Mouse (Mus musculus): ENCODE data around the gene Abhd2. TPM values are rescaled to one million over a fixed set of nuclear protein-coding genes. Genes with fewer than 3 reads are reported as not detected.

The Abhd2 gene
- total RNA-seq, 2 experiments from 2014 or later: 87.6 to 93.2 TPM

DNA sequence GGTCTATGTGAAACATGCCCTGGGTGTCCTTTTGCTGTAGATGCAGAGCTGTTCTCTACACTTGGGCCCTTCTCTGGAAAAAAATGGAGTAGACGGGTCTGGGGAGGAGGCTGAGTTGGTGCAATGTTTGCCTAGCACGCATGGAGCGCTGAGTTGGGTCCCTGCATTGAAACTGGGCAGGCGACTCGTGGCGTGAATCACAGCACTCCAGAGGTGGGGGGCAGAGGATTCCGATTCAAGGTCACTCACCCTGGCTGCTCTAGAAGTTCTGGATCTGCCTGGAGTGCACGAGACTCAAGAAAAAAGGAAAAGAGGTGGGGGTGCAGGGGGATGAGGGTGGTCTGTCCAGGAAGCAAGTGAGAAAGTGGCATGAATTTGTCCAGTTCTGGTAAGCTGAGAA is 14.9 kb downstream of the Abhd2 start:
- DNase-seq (ENCODE audit: low spot score in 2 of 2): no peak

DNA sequence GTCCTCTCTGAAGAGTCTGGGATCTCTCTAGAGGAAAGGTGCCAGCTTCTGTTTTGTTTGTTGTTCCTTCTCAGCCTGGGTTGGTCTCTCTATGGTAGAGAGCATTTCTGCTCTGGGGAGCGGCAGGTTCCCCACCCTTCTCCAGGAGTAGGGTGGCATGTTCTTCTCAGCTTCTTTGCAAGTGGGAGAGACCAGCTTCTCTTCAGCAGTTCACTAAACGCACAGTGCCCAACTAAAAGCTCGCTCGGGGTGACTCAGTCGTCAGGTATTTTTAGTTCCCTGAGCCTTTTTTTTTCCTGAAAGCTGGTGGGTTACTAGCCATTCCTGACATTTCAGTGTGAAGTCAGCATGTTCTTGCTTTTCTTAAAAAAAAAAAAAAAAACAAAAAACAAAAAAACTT is 15.4 kb downstream of the Abhd2 start:
- DNase-seq (ENCODE audit: low spot score in 2 of 2): no peak

DNA sequence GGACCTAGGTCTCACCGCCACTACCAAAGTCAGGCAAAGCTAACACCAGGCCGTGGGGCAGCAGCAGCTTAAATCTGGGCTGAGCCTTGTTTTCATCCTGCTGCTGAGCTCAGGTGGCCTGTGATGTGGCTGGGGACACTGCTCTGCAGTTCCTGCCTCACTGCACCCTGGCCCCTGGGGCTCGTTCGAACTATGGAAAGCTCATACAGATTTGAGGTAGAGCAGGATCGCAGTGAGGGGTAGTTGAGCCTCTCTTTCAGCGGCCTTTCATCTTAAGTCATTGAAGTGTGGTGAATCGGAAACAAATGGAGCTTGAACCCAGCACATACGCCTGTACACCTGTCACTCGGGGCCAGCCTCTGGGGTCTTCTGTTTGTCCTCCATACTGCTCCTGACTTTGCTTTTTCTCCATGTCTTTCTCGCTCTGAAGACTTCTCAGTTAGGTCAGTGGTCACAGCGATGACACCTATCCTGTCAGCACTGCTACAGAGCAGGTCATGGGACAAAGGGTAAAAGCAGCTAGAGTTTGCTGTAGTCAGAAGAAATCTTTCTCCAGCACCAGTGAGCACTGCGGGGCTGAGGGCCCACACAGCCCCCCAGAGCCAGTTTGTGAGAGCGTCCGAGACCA is 20.7 kb downstream of the Abhd2 start:
- DNase-seq (ENCODE audit: low spot score in 2 of 2): no peak

GRCm38 (mm10) chr7:79294449-79294980 is 21.5 kb downstream of the Abhd2 start:
- DNase-seq (ENCODE audit: low spot score in 2 of 2): no peak

DNA sequence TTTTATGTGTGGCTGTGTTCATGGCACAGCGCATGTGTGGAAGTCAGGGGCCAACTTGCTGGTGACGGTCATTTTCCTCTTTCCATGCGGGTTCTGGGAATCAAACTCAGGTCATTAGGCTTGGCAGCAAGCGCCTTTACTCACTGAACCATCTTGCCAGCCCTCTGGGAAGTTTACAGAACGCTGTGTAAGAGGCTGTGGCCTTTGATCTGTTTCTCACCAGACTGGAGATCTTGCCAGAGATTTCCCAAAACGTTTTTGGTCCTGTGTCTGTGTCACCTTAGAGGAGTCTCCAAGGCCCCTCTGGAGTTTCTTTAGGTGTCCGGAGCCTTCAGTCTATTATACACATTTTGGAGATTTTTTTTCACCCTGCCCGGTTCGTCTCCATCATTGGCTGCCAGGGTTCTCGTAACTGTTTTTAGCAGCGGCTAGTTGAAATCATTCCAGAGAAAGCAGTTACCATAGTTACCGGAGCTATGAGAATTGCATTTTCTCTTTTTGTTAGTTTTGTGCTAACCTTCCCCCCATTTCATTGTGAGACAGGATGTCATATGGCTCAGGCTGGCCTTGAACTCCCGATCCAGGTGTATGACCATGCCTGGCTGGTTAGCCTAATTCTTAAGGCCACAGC is 22.3 kb downstream of the Abhd2 start:
- DNase-seq (ENCODE audit: low spot score in 2 of 2): peak in 1 of 2 experiments; percentile 61

- no peak for DNase-seq (ENCODE audit: low spot score in 2 of 2)
Observed at GRCm38 (mm10) chr7:79298681-79299080, 25.7 kb downstream of the Abhd2 start.

DNA sequence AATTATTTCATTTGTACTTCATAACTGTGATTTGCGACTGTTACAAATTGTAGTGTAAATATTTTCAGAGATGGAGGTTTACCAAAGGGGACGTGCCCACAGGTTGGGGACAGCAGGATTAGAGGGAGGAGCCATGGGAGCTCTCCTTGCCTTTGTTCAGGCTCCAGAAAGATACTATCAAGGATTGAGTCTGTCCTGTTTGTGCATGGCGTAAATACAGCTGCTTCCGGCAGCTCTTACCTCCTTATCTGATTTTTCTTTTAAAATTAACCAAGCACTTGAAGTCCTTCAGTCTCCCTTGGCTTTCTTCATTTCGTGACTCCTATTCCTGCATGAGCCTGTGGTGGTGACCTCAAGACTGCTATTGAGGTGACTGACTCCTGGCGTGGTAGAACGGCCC is 26.5 kb downstream of the Abhd2 start:
- DNase-seq (ENCODE audit: low spot score in 2 of 2): no peak

- no peak for DNase-seq (ENCODE audit: low spot score in 2 of 2)
Observed at GRCm38 (mm10) chr7:79300432-79301151, 27.6 kb downstream of the Abhd2 start.

- no peak for DNase-seq (ENCODE audit: low spot score in 2 of 2)
Observed at GRCm38 (mm10) chr7:79302145-79302544, 29.1 kb downstream of the Abhd2 start.

DNA sequence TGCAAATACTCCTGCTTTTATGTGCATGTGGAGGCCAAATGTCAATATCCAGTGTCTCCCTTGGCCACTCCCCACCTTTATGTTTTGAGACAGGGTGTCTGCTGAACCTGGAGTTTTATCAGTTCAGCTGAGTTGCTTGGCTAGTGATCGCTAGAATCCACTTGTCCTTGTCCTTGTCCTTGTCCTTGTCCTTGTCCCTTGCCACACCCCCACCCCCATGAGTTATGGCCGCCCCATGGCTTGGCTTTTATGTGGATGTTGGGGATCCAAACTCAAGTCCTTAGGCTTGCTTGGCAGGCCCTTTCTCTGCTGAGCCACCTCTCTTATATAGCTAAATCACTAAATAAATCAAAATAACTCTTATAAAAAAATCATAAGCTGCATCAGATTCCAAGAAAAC is 29.6 kb downstream of the Abhd2 start:
- no peak for DNase-seq (ENCODE audit: low spot score in 2 of 2)

GRCm38 (mm10) chr7:79303183-79303761 is 30.3 kb downstream of the Abhd2 start:
- DNase-seq (ENCODE audit: low spot score in 2 of 2): no peak

GRCm38 (mm10) chr7:79308455-79309030 is 35.5 kb downstream of the Abhd2 start:
- DNase-seq (ENCODE audit: low spot score in 2 of 2): no peak

- peak in 1 of 2 experiments; percentile 50 for DNase-seq (ENCODE audit: low spot score in 2 of 2)
Observed at GRCm38 (mm10) chr7:79309247-79310190, 36.5 kb downstream of the Abhd2 start.

DNA sequence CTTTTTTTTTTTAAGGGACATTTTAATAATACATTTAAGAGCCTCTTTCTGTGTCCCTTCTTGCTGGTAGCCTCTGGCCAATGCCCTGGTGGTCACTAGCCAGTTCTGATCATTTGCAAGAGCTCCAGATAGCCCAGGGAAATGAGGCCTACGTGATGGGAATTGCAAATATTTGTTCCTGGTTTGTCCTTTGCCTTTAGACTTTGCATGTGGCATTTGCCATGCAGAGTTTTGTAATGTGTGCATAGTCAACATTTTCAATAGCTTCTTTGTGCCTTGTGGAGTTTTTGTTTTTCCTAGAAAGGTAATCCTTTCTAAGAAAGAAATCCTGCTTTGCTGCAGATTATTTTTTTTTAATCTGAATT is 37.2 kb downstream of the Abhd2 start:
- no peak for DNase-seq (ENCODE audit: low spot score in 2 of 2)

- no peak for DNase-seq (ENCODE audit: low spot score in 2 of 2)
Observed at GRCm38 (mm10) chr7:79311420-79311988, 38.5 kb downstream of the Abhd2 start.

DNA sequence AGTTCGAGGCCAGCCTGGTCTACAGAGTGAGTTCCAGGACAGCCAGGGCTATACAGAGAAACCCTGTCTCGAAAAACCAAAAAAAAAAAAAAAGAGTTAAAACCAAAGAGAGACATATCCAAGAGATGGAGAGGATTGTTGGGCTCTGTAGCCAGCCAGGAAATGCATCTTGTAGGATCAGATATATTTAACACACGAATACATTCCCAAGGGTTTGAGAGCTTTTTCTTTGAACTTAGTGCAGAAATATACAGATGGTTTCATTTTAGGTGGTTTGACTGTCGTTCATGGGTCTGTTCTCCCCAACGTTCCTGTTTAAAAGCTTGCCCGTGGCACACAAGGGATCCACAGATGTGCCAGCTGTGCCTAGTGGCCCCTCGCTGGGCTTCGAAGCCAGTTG is 39.2 kb downstream of the Abhd2 start:
- DNase-seq (ENCODE audit: low spot score in 2 of 2): no peak

DNA sequence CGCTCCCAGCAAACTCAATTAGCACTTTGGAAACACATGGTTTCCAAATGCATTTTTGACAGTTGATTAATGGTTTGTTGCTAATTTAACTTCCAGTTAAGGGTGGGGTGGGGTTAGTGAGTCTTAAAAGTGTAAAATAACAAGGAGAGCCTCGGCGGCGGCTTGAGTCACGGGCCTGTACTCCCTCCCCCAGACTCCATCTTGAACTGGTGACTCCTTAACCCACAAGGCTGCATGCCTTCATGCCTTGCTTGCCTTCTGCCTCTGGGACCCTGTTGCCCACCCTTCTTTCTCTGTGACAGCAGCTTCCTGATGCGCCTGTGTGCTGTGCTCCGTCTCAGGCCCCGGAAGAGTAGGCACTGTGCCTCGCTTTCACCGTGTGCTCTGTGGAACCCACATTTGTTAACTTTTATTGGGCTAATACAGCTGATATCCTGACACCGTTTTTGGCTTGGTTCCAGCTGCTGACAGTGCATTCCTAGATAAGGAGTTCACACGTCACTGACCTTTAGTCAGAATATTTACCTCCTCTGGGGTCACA is 40.6 kb downstream of the Abhd2 start:
- no peak for DNase-seq (ENCODE audit: low spot score in 2 of 2)

GRCm38 (mm10) chr7:79314517-79314916 is 41.5 kb downstream of the Abhd2 start:
- DNase-seq (ENCODE audit: low spot score in 2 of 2): no peak

- no peak for DNase-seq (ENCODE audit: low spot score in 2 of 2)
Observed at GRCm38 (mm10) chr7:79315149-79315548, 42.1 kb downstream of the Abhd2 start.
